Mouse (Mus musculus): ENCODE results near the gene Elof1.
"Not testable (repeated sequence)": the region's sequence is repeated elsewhere in the genome, so short reads cannot be mapped to it uniquely, and the experiment has no call there.

Elof1 gene

DNA sequence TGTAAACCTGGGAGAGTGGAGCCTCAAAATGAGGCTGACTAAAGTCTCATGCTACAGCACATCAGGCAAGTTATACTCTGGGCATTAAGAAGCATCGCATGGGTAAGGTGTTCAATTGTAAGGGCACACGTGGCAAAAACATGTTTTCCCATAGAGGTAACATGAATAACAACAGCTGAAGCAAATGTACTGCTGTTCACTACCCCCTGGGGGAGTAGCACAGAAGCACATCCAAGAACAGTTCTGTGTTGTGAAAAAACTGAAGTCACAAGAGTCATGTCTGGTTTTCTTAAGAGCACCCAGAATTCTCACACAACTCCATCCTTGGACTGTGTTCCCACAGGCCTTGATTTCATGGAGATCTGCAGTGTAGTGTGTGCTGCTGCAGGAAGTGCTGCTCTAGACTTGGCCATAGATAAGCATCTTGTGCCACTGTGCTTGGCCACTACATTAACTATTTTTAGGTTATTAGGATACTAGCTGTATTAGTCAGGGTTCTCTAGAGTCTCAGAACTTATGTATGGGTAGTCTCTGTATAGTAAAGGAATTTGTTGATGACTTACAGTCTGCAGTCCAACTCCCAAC, 29.8 kb downstream of the Elof1 start:
- no peak for DNase-seq

- no peak for DNase-seq
These were observed 31.0 kb downstream of the Elof1 start for GRCm38 (mm10) chr9:22086012-22086411.

DNA sequence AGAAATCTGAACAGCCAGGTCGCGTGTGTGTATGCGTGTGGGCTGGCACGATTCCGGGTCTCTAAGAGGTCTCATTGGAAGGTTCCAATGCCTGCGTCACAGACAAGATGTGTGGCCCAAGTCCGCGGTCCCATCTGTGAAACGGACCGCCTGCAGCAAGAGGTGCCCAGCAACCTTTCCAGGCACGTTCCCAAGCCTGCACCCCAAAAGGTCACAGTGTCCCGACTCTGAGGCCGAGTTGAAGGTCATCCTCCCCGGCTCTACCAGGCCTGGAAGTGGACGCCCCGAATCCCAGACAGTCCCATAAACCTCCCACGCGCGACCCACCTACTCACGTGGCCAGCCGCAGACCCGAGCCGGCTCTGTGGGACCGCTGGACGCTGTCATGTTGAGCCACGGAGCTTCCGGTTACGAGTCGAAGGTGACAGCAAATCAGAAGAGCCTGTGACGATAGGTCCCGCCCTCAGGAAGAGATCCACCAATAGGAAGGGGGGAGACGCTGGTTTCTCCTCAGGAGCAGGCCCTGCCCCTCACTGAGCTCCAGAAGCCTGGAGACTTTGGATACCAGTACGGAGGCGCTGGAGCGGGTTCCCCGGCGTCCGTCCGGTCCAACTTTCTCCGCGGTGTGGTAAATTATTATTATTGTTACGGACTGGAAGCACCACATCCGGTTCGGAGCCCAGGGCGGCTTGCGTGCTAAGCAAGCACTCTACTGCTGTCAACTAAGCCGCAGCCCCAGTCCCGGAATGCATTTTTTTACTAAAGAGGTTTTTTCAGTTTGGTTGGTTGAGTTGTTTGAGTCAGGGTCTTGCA, 31.7 kb downstream of the Elof1 start, which contains the start of gene Ecsit:
Gene Ecsit, minus strand, starts transcription at position 417 of the 813 bp plus-strand sequence.
- peak; percentile 98 for DNase-seq

- DNase-seq, result no peak
These were observed 32.3 kb downstream of the Elof1 start for GRCm38 (mm10) chr9:22084667-22085021.

DNA sequence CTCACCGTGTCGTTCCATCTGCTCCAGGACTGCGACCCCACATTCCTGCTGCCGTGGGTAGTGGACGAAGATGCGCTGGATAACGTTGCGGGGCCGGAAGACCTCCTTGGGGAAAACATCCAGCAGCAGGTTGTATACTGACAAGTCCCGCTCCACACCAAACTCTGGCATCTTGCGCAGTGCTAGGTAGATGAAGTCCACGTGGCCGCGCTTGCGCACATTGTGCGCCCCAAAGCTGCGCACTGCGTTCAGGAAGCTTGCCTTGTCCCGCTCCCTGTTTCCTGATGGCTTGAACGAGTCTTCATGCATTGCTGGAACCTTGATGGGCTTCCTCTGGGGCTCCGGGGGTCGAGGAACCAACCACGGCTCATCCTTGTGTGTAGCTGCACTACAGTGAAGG, 40.7 kb downstream of the Elof1 start:
- DNase-seq, result no peak

- not testable (repeated sequence) for DNase-seq
These were observed 41.2 kb downstream of the Elof1 start for GRCm38 (mm10) chr9:22075778-22076177.

- DNase-seq, result no peak
These were observed 44.7 kb downstream of the Elof1 start for GRCm38 (mm10) chr9:22072276-22072675.

GRCm38 (mm10) chr9:22070791-22071573, 46.0 kb downstream of the Elof1 start, which contains the start of the genes Gm49318 and Zfp653:
Gene Gm49318, minus strand, starts transcription at chr9:22071259.
Gene Zfp653, minus strand, starts transcription at chr9:22071376.
- DNase-seq, result peak; percentile 97

GRCm38 (mm10) chr9:22069881-22070553, 47.0 kb downstream of the Elof1 start:
- DNase-seq, result no peak

DNA sequence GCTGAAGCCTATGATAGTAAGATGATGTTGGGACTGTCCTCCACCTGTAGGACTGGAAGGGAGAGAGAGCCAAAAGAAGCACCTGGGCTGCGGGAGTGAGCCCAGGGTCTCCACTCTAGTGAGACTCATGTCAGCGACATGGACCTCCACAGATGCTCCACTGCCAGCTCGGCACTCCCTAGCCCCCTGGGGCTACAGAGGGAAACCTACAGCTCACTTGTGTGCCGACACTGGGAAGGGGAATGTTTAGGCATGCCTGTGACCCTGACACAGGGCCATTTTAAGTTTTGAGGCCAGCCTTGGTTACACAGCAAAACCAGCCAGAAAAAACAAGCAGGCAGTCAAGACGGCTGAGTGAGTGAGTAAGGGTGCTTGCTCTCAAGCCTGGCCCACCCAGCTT, 49.8 kb downstream of the Elof1 start:
- no peak for DNase-seq

DNA sequence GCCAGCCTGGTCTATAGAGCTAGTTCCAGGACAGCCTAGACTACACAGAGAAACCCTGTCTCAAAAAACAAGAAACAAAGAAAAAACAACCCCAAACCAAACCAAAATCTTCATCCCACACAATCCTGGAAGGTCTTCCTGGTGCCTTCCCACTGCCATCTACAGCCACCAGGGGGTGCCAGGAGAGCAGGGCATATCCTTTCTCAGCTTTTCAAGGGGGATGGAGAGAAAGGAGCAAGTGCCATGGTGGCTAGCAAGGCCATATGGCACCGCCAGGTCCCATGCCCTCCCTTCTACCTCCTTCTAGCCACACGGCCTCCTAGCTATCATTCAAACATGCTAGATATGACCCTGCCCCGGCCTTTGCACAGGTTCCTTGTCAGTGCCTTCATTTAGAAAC, 50.5 kb downstream of the Elof1 start:
- DNase-seq, result no peak

- DNase-seq, result no peak
These were observed 51.3 kb downstream of the Elof1 start for GRCm38 (mm10) chr9:22065642-22066041.

DNA sequence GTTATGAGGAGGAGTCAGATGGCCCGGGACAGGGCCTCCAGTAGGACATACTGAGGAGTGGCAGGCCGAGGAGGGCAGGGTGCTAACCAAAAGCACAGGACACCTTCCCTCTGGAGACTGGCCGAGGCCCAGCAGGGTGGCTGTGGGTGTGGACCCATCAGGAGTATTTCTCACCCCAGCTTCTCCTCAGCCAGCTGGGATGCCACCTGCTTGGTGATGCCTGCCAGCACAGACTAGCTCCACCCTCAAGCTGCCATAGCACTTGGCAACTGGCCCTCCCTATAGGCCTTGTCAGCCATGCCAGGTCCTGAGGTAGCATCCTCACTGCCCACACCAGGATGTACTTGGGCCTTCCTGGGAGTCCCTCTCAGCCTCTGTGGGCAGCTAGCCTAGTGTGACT, 52.6 kb downstream of the Elof1 start:
- DNase-seq, result peak; percentile 73

Measured in layer of hippocampus, adult 9-11 months (tissue).